Mouse (Mus musculus) WW6 (cell line): ENCODE data around the gene Gas2.

Experiments
- DNase-seq: peaks from one replicate; pipeline ENCODE4 v3.0.0-alpha.2; 2013; ENCODE audit warnings: low read depth, low spot score

Gene Gas2

GRCm38 (mm10) chr7:51880121-51880520, 18.3 kb downstream of the Gas2 start:
- DNase-seq, result no peak

GRCm38 (mm10) chr7:51885345-51885744, 23.5 kb downstream of the Gas2 start:
- DNase-seq, result no peak

GRCm38 (mm10) chr7:51887678-51888567, 26.1 kb downstream of the Gas2 start:
- no peak for DNase-seq

GRCm38 (mm10) chr7:51889601-51890000, 27.8 kb downstream of the Gas2 start:
- no peak for DNase-seq

- no peak for DNase-seq
Observed at GRCm38 (mm10) chr7:51892224-51892965, 30.6 kb downstream of the Gas2 start.

GRCm38 (mm10) chr7:51893008-51893407, 31.2 kb downstream of the Gas2 start:
- no peak for DNase-seq

- DNase-seq, result no peak
Observed at GRCm38 (mm10) chr7:51894133-51894801, 32.5 kb downstream of the Gas2 start.

- DNase-seq, result no peak
Observed at GRCm38 (mm10) chr7:51894939-51895338, 33.1 kb downstream of the Gas2 start.

GRCm38 (mm10) chr7:51899066-51899465, 37.3 kb downstream of the Gas2 start:
- no peak for DNase-seq

GRCm38 (mm10) chr7:51913292-51914050, 51.7 kb downstream of the Gas2 start:
- no peak for DNase-seq

- DNase-seq, result no peak
Observed at GRCm38 (mm10) chr7:51914132-51914531, 52.3 kb downstream of the Gas2 start.

GRCm38 (mm10) chr7:51928761-51929519, 67.1 kb downstream of the Gas2 start:
- no peak for DNase-seq

- no peak for DNase-seq
Observed at GRCm38 (mm10) chr7:51931217-51931616, 69.4 kb downstream of the Gas2 start.

- DNase-seq, result no peak
Observed at GRCm38 (mm10) chr7:51937337-51937736, 75.5 kb downstream of the Gas2 start.

GRCm38 (mm10) chr7:51940461-51940860, 78.6 kb downstream of the Gas2 start:
- DNase-seq, result no peak

GRCm38 (mm10) chr7:51955424-51956041, 93.7 kb downstream of the Gas2 start:
- DNase-seq, result no peak

- DNase-seq, result no peak
Observed at GRCm38 (mm10) chr7:51957766-51958165, 96.0 kb downstream of the Gas2 start.

GRCm38 (mm10) chr7:51960698-51961374, 99.0 kb downstream of the Gas2 start:
- DNase-seq, result no peak

GRCm38 (mm10) chr7:51962219-51962952, 100.6 kb downstream of the Gas2 start:
- no peak for DNase-seq
